Mouse (Mus musculus): ENCODE data around the gene Trpc6. TPM values are rescaled to one million over a fixed set of nuclear protein-coding genes. Genes with fewer than 3 reads are reported as not detected.
A peak's percentile ranks its signal among the peaks of the same experiment; 100 is the strongest.

The Trpc6 gene
- total RNA-seq (2012; rRNA removed): 0.37 and 0.54 TPM in 2 replicates

DNA sequence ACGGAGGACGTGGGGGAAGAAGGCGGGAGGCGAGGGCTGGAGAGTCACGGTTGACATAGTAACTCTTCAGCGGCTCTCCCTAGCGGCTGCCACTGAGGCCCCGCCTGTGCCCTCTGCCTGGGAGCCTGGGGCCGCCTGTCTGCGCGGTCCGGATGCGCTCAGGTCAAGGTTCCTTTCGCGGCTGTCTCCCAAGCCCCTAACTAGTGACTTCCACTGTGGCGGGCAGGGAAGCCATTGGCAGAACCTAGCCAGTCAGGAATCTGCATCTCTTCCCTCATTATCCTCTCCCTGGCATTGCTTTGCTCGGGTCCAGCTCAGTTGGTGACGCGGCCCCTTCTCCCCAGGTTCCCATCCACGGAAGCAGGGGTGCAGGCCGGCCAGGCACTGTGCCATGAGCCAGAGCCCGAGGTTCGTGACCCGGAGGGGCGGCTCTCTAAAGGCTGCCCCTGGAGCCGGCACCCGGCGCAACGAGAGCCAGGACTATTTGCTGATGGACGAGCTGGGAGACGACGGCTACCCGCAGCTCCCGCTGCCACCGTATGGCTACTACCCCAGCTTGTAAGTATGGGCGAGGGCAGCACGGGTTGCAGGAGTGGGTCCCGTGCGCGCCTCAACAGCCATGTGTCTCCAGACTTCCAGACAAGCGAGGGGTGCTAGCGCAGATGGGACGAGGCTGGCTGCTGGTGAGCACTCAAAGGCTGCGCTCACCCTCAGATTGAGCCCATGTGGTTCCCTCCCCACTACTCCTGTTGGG, at the start of gene Trpc6:
Trpc6 (plus strand) TSS at position 102 of the 754 bp plus-strand sequence.
- peak within 1 kb of the TSS; percentile 27 for H3K9ac ChIP-seq (ENCODE audit: insufficient read depth, low read depth, low read length, poor library complexity, severe bottlenecking)
- no peak for TF ChIP-seq MAFK (IDR thresholded peaks at IDR 0.05; ENCODE audit: insufficient read depth, low read depth, low read length)
- no peak for TF ChIP-seq ZC3H11A (IDR thresholded peaks at IDR 0.05; ENCODE audit: borderline replicate concordance, low read depth, low read length)
- no peak for TF ChIP-seq ZNF384 (IDR thresholded peaks at IDR 0.05; ENCODE audit: low read depth, low read length)
- no peak for TF ChIP-seq HCFC1 (IDR thresholded peaks at IDR 0.05; ENCODE audit: borderline replicate concordance, insufficient read depth, low read length)
- TF ChIP-seq CHD2 (IDR thresholded peaks at IDR 0.05; ENCODE audit: low read depth, low read length): no peak
- H3K9me3 ChIP-seq (ENCODE audit: control insufficient read depth, insufficient read depth, low read depth, low read length): no peaks in the 10 kb centered on the region
- DNase-seq (ENCODE audit: low read depth, low spot score): peak; percentile 38
- H3K27ac ChIP-seq (ENCODE audit: insufficient read depth, low read depth, low read length, poor library complexity, severe bottlenecking): no peak within 1 kb of the TSS
- peaks cover 0 to 3% of the 10 kb centered on the region in 2 experiments; a peak in 1 of 4 replicates for H3K4me1 ChIP-seq (ENCODE audit: control insufficient read depth in 2 of 2, insufficient read depth in 2 of 2, low read length in 2 of 2, poor library complexity in 1 of 2)
- peak within 1 kb of the TSS; percentile 58 to 59 for H3K4me3 ChIP-seq (ENCODE audit: insufficient read depth in 1 of 2, low read depth in 1 of 2, low read length in 2 of 2, poor library complexity in 1 of 2, severe bottlenecking in 1 of 2)
- H3K36me3 ChIP-seq (ENCODE audit: control insufficient read depth, insufficient read depth, low read length, poor library complexity, severe bottlenecking): no peaks in the 10 kb centered on the region
- in situ Hi-C loops (cut with MboI; ENCODE audit: low sequenced_read_pairs in 2 of 2, unreplicated experiment in 2 of 2): no loop called here

DNA sequence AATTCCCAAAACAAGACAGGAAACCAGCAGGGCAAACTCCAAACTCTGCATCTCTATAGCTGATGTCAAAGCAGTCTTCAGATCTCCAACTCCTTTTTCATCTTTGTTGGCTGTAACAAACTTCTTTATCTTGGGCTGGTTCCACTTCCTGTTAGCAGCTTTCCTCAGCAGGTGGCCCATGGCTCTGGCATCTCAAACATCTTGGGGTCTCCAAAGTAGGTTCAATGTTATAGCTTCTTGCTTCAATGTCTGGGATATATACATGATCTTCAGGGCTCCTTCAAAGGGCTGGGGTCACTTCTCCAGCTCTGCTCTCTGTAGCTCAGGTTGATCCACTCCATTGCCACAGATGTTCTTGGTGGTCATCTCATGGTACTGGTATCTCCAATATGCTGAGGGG, 23.0 kb upstream of the Trpc6 start:
- H3K4me1 ChIP-seq (ENCODE audit: control insufficient read depth in 2 of 2, insufficient read depth in 2 of 2, low read length in 2 of 2, poor library complexity in 1 of 2): no peaks in the 10 kb centered on the region
- no peak overlapping the region for H3K4me3 ChIP-seq (ENCODE audit: insufficient read depth in 1 of 2, low read depth in 1 of 2, low read length in 2 of 2, poor library complexity in 1 of 2, severe bottlenecking in 1 of 2)
- in situ Hi-C loops (cut with MboI; ENCODE audit: low sequenced_read_pairs in 2 of 2, unreplicated experiment in 2 of 2): no loop called here
- no peak for DNase-seq (ENCODE audit: low read depth, low spot score)
- TF ChIP-seq ZC3H11A (IDR thresholded peaks at IDR 0.05; ENCODE audit: borderline replicate concordance, low read depth, low read length) (no peak), CHD2 (IDR thresholded peaks at IDR 0.05; ENCODE audit: low read depth, low read length) (no peak), HCFC1 (IDR thresholded peaks at IDR 0.05; ENCODE audit: borderline replicate concordance, insufficient read depth, low read length) (no peak), ZNF384 (IDR thresholded peaks at IDR 0.05; ENCODE audit: low read depth, low read length) (no peak), MAFK (IDR thresholded peaks at IDR 0.05; ENCODE audit: insufficient read depth, low read depth, low read length) (no peak)
- no peaks in the 10 kb centered on the region for H3K36me3 ChIP-seq (ENCODE audit: control insufficient read depth, insufficient read depth, low read length, poor library complexity, severe bottlenecking)
- no peaks in the 10 kb centered on the region for H3K9me3 ChIP-seq (ENCODE audit: control insufficient read depth, insufficient read depth, low read depth, low read length)
- H3K9ac ChIP-seq (ENCODE audit: insufficient read depth, low read depth, low read length, poor library complexity, severe bottlenecking): no peak overlapping the region
- H3K27ac ChIP-seq (ENCODE audit: insufficient read depth, low read depth, low read length, poor library complexity, severe bottlenecking): no peak overlapping the region

DNA sequence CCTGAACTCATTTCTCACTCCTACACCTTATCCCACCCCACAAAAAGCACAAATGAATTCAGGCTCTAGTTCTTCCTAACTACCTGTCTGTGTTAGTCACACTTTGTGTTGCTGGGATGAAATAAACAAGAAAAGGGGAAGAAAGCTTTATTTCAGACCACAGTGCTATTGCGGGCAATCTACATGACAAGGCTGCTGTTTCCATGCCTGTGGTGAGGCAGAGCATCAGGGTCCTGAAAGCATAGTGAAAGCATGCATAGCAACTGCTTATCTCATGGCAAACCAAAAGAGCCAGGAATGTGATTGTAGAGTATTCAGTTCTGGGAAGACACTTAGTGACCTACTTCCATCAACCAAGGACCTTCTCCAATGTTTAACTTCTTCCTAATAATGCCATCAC, 10.3 kb upstream of the Trpc6 start:
- in situ Hi-C loops (cut with MboI; ENCODE audit: low sequenced_read_pairs in 2 of 2, unreplicated experiment in 2 of 2): no loop called here
- no peaks in the 10 kb centered on the region for H3K9me3 ChIP-seq (ENCODE audit: control insufficient read depth, insufficient read depth, low read depth, low read length)
- no peak for DNase-seq (ENCODE audit: low read depth, low spot score)
- TF ChIP-seq ZC3H11A (IDR thresholded peaks at IDR 0.05; ENCODE audit: borderline replicate concordance, low read depth, low read length): no peak
- TF ChIP-seq HCFC1 (IDR thresholded peaks at IDR 0.05; ENCODE audit: borderline replicate concordance, insufficient read depth, low read length): no peak
- no peak for TF ChIP-seq ZNF384 (IDR thresholded peaks at IDR 0.05; ENCODE audit: low read depth, low read length)
- no peaks in the 10 kb centered on the region for H3K36me3 ChIP-seq (ENCODE audit: control insufficient read depth, insufficient read depth, low read length, poor library complexity, severe bottlenecking)
- H3K4me1 ChIP-seq (ENCODE audit: control insufficient read depth in 2 of 2, insufficient read depth in 2 of 2, low read length in 2 of 2, poor library complexity in 1 of 2): no peaks in the 10 kb centered on the region
- no peak overlapping the region for H3K27ac ChIP-seq (ENCODE audit: insufficient read depth, low read depth, low read length, poor library complexity, severe bottlenecking)
- H3K4me3 ChIP-seq (ENCODE audit: insufficient read depth in 1 of 2, low read depth in 1 of 2, low read length in 2 of 2, poor library complexity in 1 of 2, severe bottlenecking in 1 of 2): no peak overlapping the region
- H3K9ac ChIP-seq (ENCODE audit: insufficient read depth, low read depth, low read length, poor library complexity, severe bottlenecking): no peak overlapping the region

DNA sequence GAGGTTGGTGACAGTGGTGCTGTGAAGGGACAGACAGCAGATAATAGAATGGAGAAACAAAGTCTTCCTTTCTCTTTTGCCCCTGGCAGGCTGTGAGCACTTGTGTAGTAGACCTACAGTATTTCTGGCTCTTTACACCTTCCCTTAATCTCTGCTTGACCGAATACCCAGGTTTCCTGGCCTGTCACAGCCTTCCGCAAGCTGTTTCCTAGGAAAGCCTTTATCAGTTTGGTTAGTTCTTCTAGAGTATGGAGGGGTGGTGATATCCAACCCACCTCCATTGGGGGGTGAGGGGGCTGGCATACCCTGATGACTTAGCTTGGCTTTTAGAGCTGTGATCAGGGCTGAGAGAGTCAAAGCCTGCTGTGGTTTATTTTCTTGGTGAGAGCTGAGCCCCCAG, 1.3 kb downstream of the Trpc6 start:
- H3K4me1 ChIP-seq (ENCODE audit: control insufficient read depth in 2 of 2, insufficient read depth in 2 of 2, low read length in 2 of 2, poor library complexity in 1 of 2): peaks cover 0 to 3% of the 10 kb centered on the region in 2 experiments; a peak in 1 of 4 replicates
- no peak overlapping the region for H3K9ac ChIP-seq (ENCODE audit: insufficient read depth, low read depth, low read length, poor library complexity, severe bottlenecking)
- no peak overlapping the region for H3K4me3 ChIP-seq (ENCODE audit: insufficient read depth in 1 of 2, low read depth in 1 of 2, low read length in 2 of 2, poor library complexity in 1 of 2, severe bottlenecking in 1 of 2)
- H3K36me3 ChIP-seq (ENCODE audit: control insufficient read depth, insufficient read depth, low read length, poor library complexity, severe bottlenecking): no peaks in the 10 kb centered on the region
- in situ Hi-C loops (cut with MboI; ENCODE audit: low sequenced_read_pairs in 2 of 2, unreplicated experiment in 2 of 2): no loop called here
- TF ChIP-seq CHD2 (IDR thresholded peaks at IDR 0.05; ENCODE audit: low read depth, low read length) (no peak), ZC3H11A (IDR thresholded peaks at IDR 0.05; ENCODE audit: borderline replicate concordance, low read depth, low read length) (no peak)
- H3K9me3 ChIP-seq (ENCODE audit: control insufficient read depth, insufficient read depth, low read depth, low read length): no peaks in the 10 kb centered on the region
- H3K27ac ChIP-seq (ENCODE audit: insufficient read depth, low read depth, low read length, poor library complexity, severe bottlenecking): no peak overlapping the region
- no peak for DNase-seq (ENCODE audit: low read depth, low spot score)

GRCm38 (mm10) chr9:8558574-8558973, 14.6 kb downstream of the Trpc6 start:
- H3K4me1 ChIP-seq (ENCODE audit: control insufficient read depth in 2 of 2, insufficient read depth in 2 of 2, low read length in 2 of 2, poor library complexity in 1 of 2): no peaks in the 10 kb centered on the region
- H3K27ac ChIP-seq (ENCODE audit: insufficient read depth, low read depth, low read length, poor library complexity, severe bottlenecking): no peak overlapping the region
- no peak for DNase-seq (ENCODE audit: low read depth, low spot score)
- H3K9me3 ChIP-seq (ENCODE audit: control insufficient read depth, insufficient read depth, low read depth, low read length): no peaks in the 10 kb centered on the region
- TF ChIP-seq CHD2 (IDR thresholded peaks at IDR 0.05; ENCODE audit: low read depth, low read length) (no peak), ZC3H11A (IDR thresholded peaks at IDR 0.05; ENCODE audit: borderline replicate concordance, low read depth, low read length) (no peak), MAFK (IDR thresholded peaks at IDR 0.05; ENCODE audit: insufficient read depth, low read depth, low read length) (no peak), ZNF384 (IDR thresholded peaks at IDR 0.05; ENCODE audit: low read depth, low read length) (no peak), HCFC1 (IDR thresholded peaks at IDR 0.05; ENCODE audit: borderline replicate concordance, insufficient read depth, low read length) (no peak)
- in situ Hi-C loops (cut with MboI; ENCODE audit: low sequenced_read_pairs in 2 of 2, unreplicated experiment in 2 of 2): no loop called here
- no peak overlapping the region for H3K4me3 ChIP-seq (ENCODE audit: insufficient read depth in 1 of 2, low read depth in 1 of 2, low read length in 2 of 2, poor library complexity in 1 of 2, severe bottlenecking in 1 of 2)
- no peaks in the 10 kb centered on the region for H3K36me3 ChIP-seq (ENCODE audit: control insufficient read depth, insufficient read depth, low read length, poor library complexity, severe bottlenecking)
- H3K9ac ChIP-seq (ENCODE audit: insufficient read depth, low read depth, low read length, poor library complexity, severe bottlenecking): no peak overlapping the region

Data from ES-E14 (cell line).